Mouse (Mus musculus) lung, embryonic 15.5 days (tissue): ENCODE results near the gene Tex22. TPM values are rescaled to one million over a fixed set of nuclear protein-coding genes. Genes with fewer than 3 reads are reported as not detected.

Experiments
- ATAC-seq: fragments of 200-750 bp; cut with Nextera tagmentation; 2 replicates; pipeline ENCODE4 v1.8.0; 2017; ENCODE audit warnings: moderate number of reproducible peaks, borderline replicate concordance; ENCODE audit not compliant: low FRiP score, low TSS enrichment; ENCODE audit errors: extremely low read depth
- H3K27ac ChIP-seq: fragments of 300-500 bp; sonication (generic); 2 replicates; pipeline ENCODE4 v1.5.1; 2015; ENCODE audit warnings: moderate library complexity, mild to moderate bottlenecking, inconsistent platforms
- H3K27me3 ChIP-seq: fragments of 300-500 bp; sonication (generic); 2 replicates; pipeline ENCODE4 v1.6.1; 2015; ENCODE audit warnings: inconsistent platforms
- H3K36me3 ChIP-seq: fragments of 300-500 bp; sonication (generic); 2 replicates; pipeline ENCODE4 v1.6.1; 2015; ENCODE audit warnings: inconsistent platforms
- H3K4me1 ChIP-seq: fragments of 300-500 bp; sonication (generic); 2 replicates; pipeline ENCODE4 v1.6.1; 2015; ENCODE audit warnings: inconsistent platforms
- H3K4me2 ChIP-seq: fragments of 300-500 bp; sonication (generic); 2 replicates; pipeline ENCODE4 v1.6.1; 2015; ENCODE audit warnings: inconsistent platforms, mild to moderate bottlenecking, moderate library complexity
- H3K4me3 ChIP-seq: fragments of 300-500 bp; sonication (generic); 2 replicates; pipeline ENCODE4 v1.5.1; 2015; ENCODE audit warnings: mild to moderate bottlenecking, inconsistent platforms
- H3K9ac ChIP-seq: fragments of 300-500 bp; sonication (generic); 2 replicates; pipeline ENCODE4 v1.6.1; 2015; ENCODE audit warnings: inconsistent platforms
- H3K9me3 ChIP-seq: fragments of 300-500 bp; sonication (generic); 2 replicates; pipeline ENCODE4 v1.6.1; 2016; ENCODE audit warnings: inconsistent platforms
- WGBS: fragments of 180-500 bp; shearing (Covaris S2); methylation state at CpG from one replicate; pipeline ENCODE4 v1.1.7; 2015; 5-methylcytosine and 5-hydroxymethylcytosine counted together
- polyA plus RNA-seq: library from polyadenylated mRNA; unstranded; fragments of >200 nt; fragmentation: Nextera tagmentation; extraction: Ambion mirVana; gene quantifications from 2 replicates; pipeline ENCODE4 v1.2.1, GENCODE M21; 2015

Gene Tex22
- polyA plus RNA-seq, 1 experiment from 2014 or later: not detected

DNA sequence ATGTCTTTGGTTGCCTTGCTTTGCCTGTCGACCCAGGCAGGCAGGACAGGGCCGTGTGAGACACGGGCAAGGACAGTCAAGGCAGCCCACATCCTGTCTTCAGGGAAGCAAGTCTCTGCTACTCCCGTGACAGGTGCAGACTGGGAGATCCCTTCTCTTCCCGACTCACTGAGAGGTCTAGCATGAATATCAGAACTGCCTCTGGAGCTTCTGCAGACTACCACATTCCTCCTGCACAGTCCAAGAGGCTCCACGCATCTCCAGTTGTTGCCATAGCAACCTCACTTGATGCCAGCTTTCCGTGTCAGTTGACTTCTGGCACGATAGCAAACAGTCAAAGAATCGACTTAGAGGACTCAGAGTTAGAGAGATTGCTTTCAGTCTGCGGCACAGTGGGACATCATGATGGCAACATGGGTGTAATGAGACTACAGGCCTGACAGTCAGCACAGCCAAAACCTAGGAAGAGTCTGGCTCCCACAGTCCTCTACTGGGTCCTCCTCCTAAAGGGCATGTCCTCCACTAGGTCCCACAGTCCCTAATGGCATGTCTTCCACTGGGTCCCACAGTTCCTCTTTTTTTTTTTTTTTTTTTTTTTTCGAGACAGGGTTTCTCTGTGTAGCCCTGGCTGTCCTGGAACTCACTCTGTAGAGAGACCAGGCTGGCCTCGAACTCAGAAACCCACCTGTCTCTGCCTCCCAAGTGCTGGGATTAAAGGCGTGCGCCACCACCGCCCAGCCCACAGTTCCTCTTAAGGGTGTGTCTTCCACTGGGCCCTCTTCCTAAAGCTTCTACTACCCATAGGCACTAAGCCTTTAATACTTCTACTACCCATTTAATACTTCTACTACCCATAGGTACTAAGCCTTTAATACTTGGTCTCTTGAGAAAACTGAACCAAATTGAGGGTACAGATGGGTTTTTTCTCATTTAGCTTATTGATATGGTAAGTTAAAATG lies 32.5 kb upstream of the Tex22 start:
- Histone ChIP-seq H3K9me3 (no peaks in the 10 kb centered on the region), H3K4me2 (no peak overlapping the region), H3K27ac (no peak overlapping the region), H3K9ac (no peak overlapping the region), H3K36me3 (0 out of 2 replicates have a peak, but pooled peaks cover 7% of the 10 kb centered on the region), H3K4me1 (peaks cover 11% of the 10 kb centered on the region), H3K4me3 (no peak overlapping the region), H3K27me3 (no peaks in the 10 kb centered on the region)
- 53% methylated on average over 15 of the region's 15 CpGs for WGBS
- no peak for ATAC-seq

DNA sequence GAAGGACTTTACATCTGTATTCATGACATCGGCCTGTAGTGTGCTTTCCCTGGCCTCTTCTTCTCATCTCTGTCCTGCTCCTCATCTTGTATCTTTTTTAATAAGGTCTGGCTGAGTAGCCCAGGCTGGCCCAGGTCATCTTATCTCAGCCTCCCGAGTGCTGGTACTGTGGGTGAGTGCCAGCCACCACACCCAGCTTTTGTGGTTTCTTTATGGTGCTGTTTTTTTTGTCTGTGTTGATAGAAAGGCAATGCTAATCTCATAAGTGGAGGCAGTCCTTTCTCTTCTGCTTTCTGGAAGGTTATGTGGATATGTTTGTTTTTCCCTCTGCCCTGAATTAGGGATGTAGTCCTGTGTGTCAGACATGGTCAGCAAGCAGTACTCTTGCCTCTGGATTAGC lies 31.8 kb upstream of the Tex22 start:
- no peak overlapping the region for H3K27ac ChIP-seq
- H3K36me3 ChIP-seq: 0 out of 2 replicates have a peak, but pooled peaks cover 7% of the 10 kb centered on the region
- no peaks in the 10 kb centered on the region for H3K9me3 ChIP-seq
- no peak overlapping the region for H3K4me3 ChIP-seq
- H3K4me2 ChIP-seq: no peak overlapping the region
- ATAC-seq: no peak
- no peaks in the 10 kb centered on the region for H3K27me3 ChIP-seq
- H3K9ac ChIP-seq: no peak overlapping the region
- H3K4me1 ChIP-seq: peaks cover 11% of the 10 kb centered on the region
- WGBS: 76% methylated on average over 2 of the region's 2 CpGs

DNA sequence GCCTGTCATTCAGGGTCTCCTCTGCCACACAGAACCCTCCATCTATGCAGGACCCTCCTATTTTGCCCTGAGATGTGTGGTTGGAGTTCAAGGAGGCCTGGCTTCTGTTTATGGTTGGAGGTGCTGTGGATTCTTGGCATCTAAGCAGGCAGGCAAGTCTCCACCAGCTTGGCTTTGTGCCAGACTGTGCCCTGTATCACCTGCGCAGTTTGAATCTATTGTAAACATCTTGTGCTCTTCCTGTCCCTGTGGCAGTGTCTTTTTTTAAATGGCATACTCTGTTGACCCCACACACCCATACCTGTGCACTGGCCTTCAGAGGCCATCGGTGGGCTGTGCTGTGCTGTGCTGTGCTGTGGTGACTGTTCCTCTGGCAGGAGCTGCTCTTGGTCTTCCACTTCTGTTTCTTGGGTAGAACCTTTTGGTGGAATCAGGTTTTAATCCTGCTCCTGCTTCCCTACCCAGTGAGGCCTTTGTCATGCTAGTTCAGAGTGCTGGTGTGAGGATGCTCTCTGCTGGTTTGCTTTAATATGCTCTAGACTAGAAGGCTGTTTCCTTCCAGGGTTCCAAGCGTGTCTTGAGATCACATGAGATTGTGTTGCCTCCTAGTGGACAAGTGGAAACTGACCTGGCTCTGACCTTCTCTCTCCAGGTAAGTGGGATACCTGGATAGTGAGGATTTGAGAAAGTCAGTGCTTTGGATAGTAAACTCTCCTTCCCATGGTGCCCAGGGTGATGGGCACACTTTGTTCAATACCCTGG lies 29.2 kb upstream of the Tex22 start:
- no peaks in the 10 kb centered on the region for H3K9me3 ChIP-seq
- ATAC-seq: no peak
- H3K9ac ChIP-seq: no peak overlapping the region
- no peak overlapping the region for H3K4me2 ChIP-seq
- WGBS: 73% methylated on average over 3 of the region's 3 CpGs
- peaks cover 13% of the 10 kb centered on the region; the same call in 1 of the 2 replicates for H3K36me3 ChIP-seq
- H3K27me3 ChIP-seq: no peaks in the 10 kb centered on the region
- H3K4me1 ChIP-seq: peaks cover 11% of the 10 kb centered on the region
- no peak overlapping the region for H3K27ac ChIP-seq
- no peak overlapping the region for H3K4me3 ChIP-seq

DNA sequence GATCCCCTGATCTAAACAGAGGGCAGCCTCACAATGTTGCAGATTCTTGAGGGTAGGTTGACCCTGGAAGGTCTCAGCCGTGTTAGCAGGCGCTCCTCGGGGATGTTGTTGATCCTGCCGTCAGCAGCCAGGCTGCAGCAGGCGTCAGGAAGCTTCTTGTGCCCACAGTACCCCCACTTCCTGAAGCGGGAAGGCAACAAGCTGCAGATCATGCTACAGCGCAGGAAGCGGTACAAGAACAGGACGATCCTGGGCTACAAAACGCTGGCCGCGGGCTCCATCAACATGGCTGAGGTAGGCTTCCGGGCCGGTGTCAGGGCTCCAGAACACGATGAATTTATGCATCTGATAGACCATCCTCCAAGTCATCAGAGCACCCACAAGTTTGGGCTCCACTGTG lies 27.4 kb upstream of the Tex22 start:
- H3K27me3 ChIP-seq: no peaks in the 10 kb centered on the region
- H3K4me2 ChIP-seq: no peak overlapping the region
- ATAC-seq: no peak
- 78% methylated on average over 15 of the region's 15 CpGs for WGBS
- H3K4me3 ChIP-seq: no peak overlapping the region
- H3K4me1 ChIP-seq: peaks cover 10% of the 10 kb centered on the region
- no peaks in the 10 kb centered on the region for H3K9me3 ChIP-seq
- no peak overlapping the region for H3K27ac ChIP-seq
- H3K36me3 ChIP-seq: peaks cover 17% of the 10 kb centered on the region; the same call in 1 of the 2 replicates
- H3K9ac ChIP-seq: no peak overlapping the region

DNA sequence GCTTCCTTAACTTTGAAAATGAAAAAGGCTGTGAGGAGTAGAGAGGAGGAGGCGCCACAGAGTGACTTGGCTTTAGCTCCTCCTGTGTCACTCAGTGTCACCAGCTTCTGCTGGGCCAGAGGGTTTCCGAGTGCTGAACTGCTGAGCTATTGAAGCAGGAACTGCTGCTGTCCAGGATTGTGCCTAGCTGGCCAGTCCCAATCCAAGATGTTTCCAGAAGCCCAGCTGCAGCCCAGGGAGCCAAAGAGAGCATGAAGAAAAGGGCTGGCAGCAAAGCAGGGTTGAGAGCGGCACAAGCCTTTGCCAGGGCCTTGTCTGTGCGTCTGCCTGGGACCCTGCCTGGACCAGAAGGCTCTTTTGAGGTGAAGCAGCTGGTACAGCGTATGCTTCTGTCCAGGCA lies 26.2 kb upstream of the Tex22 start:
- Histone ChIP-seq H3K4me3 (no peak overlapping the region), H3K36me3 (peaks cover 22% of the 10 kb centered on the region; the same call in 1 of the 2 replicates), H3K27ac (no peak overlapping the region), H3K27me3 (no peaks in the 10 kb centered on the region), H3K4me2 (no peak overlapping the region), H3K4me1 (peaks cover 10% of the 10 kb centered on the region), H3K9ac (no peak overlapping the region), H3K9me3 (no peaks in the 10 kb centered on the region)
- no peak for ATAC-seq
- WGBS: 84% methylated on average over 5 of the region's 5 CpGs

DNA sequence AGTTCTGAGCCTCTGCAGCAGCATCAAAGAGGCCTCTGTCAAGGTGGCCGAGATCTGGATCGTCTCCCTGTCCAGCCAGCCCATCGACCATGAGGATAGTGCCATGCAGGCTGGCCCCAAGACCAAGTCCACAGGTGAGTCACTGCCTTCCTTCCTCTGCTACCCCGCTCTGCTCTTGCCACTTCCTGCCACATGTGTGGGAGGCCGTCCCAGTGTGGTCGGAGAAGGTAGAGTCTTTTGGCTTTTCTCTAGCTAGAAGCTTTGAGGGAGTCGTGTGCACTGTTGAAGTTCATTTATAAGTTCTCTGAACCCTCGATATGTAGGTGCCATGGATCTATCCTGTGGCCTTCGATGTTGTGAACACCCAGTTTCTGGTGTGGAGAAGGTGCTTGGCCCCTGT lies 24.5 kb upstream of the Tex22 start:
- Histone ChIP-seq H3K36me3 (peaks cover 34% of the 10 kb centered on the region; the same call in 1 of the 2 replicates), H3K27me3 (no peaks in the 10 kb centered on the region), H3K4me1 (peaks cover 10% of the 10 kb centered on the region), H3K4me3 (no peak overlapping the region), H3K9ac (no peak overlapping the region), H3K9me3 (no peaks in the 10 kb centered on the region), H3K4me2 (no peak overlapping the region), H3K27ac (no peak overlapping the region)
- 80% methylated on average over 9 of the region's 9 CpGs for WGBS
- ATAC-seq: no peak

DNA sequence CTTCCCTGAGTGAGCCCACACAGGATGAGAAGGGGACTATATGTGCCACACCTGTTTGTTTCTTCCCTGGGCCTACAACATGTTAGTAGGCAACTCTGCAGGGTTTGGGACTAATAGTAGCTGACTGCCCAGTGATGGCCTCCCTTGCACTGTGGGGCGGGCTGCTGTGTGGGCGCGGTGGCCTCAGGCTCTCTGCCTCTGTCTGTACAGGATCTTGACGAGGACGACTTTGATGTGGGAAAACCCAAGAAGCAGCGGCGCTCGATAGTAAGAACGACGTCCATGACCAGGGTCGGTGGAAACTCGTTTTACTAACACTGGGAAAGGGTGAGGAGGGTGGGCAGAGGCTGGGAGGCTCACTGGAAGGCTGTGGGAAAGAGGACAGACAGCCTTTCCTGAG lies 23.6 kb upstream of the Tex22 start:
- Histone ChIP-seq H3K27me3 (no peaks in the 10 kb centered on the region), H3K27ac (no peak overlapping the region), H3K4me3 (no peak overlapping the region), H3K36me3 (peaks cover 34% of the 10 kb centered on the region; the same call in 1 of the 2 replicates), H3K9me3 (no peaks in the 10 kb centered on the region), H3K9ac (no peak overlapping the region), H3K4me2 (no peak overlapping the region), H3K4me1 (peaks cover 10% of the 10 kb centered on the region)
- ATAC-seq: no peak
- WGBS: 77% methylated on average over 12 of the region's 12 CpGs

DNA sequence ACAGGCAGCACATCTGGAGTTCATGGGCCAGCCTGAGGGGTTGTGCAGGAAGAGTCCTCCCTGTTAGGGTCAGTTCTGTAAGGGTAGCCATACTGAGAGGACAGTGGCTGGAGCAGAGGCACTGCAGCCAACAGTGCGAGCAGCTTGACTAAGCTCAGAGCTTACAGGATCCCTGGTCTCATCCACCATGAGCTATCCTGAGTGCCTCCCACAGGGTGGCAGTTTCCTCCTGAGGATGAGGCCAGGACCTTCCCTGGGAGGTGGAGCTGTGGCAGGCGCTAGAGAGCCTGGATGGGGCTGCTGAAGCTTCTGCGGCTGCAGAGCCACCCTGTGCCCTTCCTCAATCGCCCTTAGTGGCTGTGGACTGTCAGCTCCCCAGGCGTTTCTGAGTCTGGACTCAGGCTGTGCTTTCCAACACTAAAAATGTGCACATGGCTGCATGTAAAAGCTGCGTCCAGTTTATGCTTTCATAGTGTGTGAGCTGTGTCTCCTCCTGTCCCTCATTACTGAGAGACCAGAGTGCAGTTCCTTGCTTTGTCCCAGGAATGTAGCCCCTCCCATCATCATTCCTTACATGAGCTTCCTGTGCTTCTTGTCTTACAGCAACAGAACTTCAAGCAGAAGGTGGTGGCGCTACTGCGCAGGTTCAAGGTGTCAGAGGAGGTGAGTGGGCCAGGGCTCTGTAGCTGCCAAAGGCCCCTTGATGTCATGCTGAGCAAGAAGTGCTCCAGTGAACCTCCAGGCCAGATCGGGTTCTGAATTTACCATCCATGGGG lies 22.5 kb upstream of the Tex22 start:
- Histone ChIP-seq H3K9me3 (no peaks in the 10 kb centered on the region), H3K27me3 (no peaks in the 10 kb centered on the region), H3K9ac (no peak overlapping the region), H3K4me2 (no peak overlapping the region), H3K27ac (peak overlapping the region; percentile 58), H3K4me1 (peaks cover 10% of the 10 kb centered on the region), H3K36me3 (peaks cover 36% of the 10 kb centered on the region; the same call in 1 of the 2 replicates), H3K4me3 (no peak overlapping the region)
- 31% methylated on average over 9 of the region's 9 CpGs for WGBS
- ATAC-seq: no peak; the same call in 1 of the 2 replicates

DNA sequence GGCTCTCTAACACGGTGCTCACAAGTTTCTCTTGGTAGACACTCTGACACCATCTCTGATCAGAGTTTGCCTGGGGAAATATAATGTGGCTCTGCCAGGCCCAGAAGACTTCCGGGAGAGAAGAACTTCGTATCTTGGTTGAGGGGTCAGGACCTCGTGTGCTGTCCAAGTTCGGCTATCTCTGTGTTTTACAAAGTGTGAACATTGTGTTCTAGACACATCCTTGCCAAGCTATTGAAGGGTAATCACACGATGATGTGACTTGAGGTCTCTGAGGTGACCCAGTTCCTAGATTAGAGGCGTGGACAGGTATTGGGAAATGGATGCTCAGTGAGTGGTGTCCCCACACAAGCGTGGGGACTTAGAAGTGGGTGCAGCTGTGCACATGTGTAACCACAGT lies 18.2 kb upstream of the Tex22 start:
- 75% methylated on average over 8 of the region's 8 CpGs for WGBS
- H3K9ac ChIP-seq: no peak overlapping the region
- peaks cover 8% of the 10 kb centered on the region for H3K4me1 ChIP-seq
- H3K4me3 ChIP-seq: no peak overlapping the region
- no peaks in the 10 kb centered on the region for H3K9me3 ChIP-seq
- no peak for ATAC-seq
- H3K27me3 ChIP-seq: no peaks in the 10 kb centered on the region
- H3K27ac ChIP-seq: no peak overlapping the region
- H3K4me2 ChIP-seq: no peak overlapping the region
- peaks cover 46% of the 10 kb centered on the region; the same call in 1 of the 2 replicates for H3K36me3 ChIP-seq

DNA sequence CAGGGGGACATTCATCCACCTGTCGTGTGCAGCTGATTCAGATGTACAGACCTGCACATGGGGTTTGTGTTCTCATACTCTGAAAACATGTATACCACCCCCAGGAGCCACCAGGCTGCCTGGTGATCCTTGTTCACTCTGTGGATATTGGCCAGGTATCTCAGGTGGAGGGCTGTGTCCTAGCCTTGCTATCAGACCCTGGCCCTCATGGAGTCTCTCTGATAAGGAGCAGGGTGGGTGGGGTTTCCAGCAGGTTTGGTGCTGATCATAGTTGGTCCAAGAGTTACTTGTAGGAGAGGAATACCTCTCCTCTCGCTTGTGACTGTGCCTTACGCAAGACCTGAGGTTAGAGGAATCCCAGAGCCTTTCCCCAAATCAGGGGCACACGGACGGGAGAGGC lies 14.1 kb upstream of the Tex22 start:
- 84% methylated on average over 5 of the region's 5 CpGs for WGBS
- no peak overlapping the region for H3K4me2 ChIP-seq
- H3K27me3 ChIP-seq: no peaks in the 10 kb centered on the region
- H3K9ac ChIP-seq: no peak overlapping the region
- H3K36me3 ChIP-seq: peaks cover 49% of the 10 kb centered on the region
- no peak overlapping the region for H3K4me3 ChIP-seq
- H3K9me3 ChIP-seq: no peaks in the 10 kb centered on the region
- H3K27ac ChIP-seq: no peak overlapping the region
- no peaks in the 10 kb centered on the region for H3K4me1 ChIP-seq
- ATAC-seq: no peak

DNA sequence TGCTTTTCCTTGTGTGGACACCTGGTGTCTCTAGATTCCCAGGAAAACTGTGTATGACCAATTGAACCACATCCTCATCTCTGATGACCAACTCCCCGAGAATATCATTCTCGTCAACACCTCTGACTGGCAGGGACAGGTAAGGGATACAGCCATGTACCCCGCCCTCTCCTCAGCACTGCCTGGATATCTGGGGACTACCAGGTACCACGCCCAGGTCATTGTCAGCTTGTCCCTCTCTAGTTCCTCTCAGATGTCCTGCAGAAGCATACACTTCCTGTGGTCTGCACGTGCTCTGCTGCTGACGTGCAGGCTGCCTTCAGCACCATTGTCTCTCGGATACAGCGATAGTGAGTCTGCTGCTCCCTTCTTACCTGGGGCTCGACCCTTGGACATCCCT lies 12.7 kb upstream of the Tex22 start:
- WGBS: 81% methylated on average over 9 of the region's 9 CpGs

More for the DNA sequence above, 12.7 kb upstream of the Tex22 start:
- H3K4me1 ChIP-seq: no peaks in the 10 kb centered on the region
- H3K27me3 ChIP-seq: no peaks in the 10 kb centered on the region
- H3K27ac ChIP-seq: no peak overlapping the region
- H3K9me3 ChIP-seq: no peaks in the 10 kb centered on the region
- peaks cover 44% of the 10 kb centered on the region for H3K36me3 ChIP-seq
- no peak overlapping the region for H3K4me2 ChIP-seq
- no peak overlapping the region for H3K4me3 ChIP-seq
- no peak overlapping the region for H3K9ac ChIP-seq
- no peak for ATAC-seq
